ENCODE assay signal across 9 mouse cellular contexts in the genomic region with DNA sequence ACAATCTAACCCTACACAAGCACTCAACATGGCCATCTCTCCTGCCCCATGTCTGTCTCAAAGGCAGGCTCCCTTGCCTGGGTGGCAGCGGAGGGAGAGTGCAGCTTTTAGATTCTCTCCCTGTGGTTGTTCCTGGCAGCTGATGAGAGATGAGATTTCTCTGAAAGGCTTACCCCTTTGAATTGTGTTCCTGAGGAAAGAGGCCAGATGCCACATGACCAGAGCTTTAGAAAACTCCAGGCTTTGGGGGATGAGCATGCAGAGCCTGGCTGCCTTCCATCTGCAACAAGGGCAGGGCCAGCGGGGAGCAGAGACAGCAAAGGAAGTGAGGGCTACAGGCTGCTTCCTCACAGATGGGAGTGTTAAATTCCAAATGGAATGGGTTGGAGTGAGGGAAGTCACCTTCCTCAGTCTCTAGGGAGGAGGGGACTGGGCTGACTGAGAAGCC. TPM values are rescaled to one million over a fixed set of nuclear protein-coding genes. Genes with fewer than 3 reads are reported as not detected.
DNase-seq lines count a peak whose midpoint lies in the region; ATAC-seq lines count a peak whose summit lies in the region.
"Had no signal": no experiment of that assay in that cellular context is flagged by ENCODE, and none has a peak within 500 bp of the region (broad histone marks: within the 10 kb centered on the region; RNA-seq: fewer than 3 reads in every experiment).

No protein-coding gene starts in this region.

- H3K9me3 ChIP-seq in hindbrain, embryonic 11.5 days (ENCODE audit: control insufficient read depth, low read length): no peaks in the 10 kb centered on the region

- H3K4me1 ChIP-seq in hindbrain, embryonic 11.5 days (replicated peaks; ENCODE audit: control insufficient read depth, insufficient read depth, low read length): no peaks in the 10 kb centered on the region

- intact Hi-C loops in left cerebral cortex, postnatal 14 days (cut with DNase I): no loop called here
- intact Hi-C loops in gastrocnemius, postnatal 36 days (cut with DNase I): no loop called here

- no peak overlapping the region for H3K9ac ChIP-seq in hindbrain, embryonic 11.5 days (ENCODE audit: low read depth, low read length)

- 0 out of 2 replicates have a peak, but pooled peaks have one; percentile 25 for ATAC-seq in hindbrain, embryonic 11.5 days (ENCODE audit: low FRiP score)

- no peak overlapping the region for H3K4me2 ChIP-seq in hindbrain, embryonic 11.5 days (replicated peaks; ENCODE audit: low read depth, low read length)

- peak; percentile 48 for DNase-seq in retina, adult 2 months (ENCODE audit: low read depth, low spot score)
- no peak for DNase-seq in retina, embryonic 14.5 days (ENCODE audit: low spot score)
- DNase-seq in embryo, embryonic 10.5 days (ENCODE audit: low spot score): peak; percentile 17
- peak; percentile 10 for DNase-seq in hindbrain, embryonic 11.5 days (ENCODE audit: low spot score)
- DNase-seq in left cerebral cortex, postnatal 14 days (ENCODE audit: low spot score in 2 of 2): peak; percentile 72 to 76
- peak; percentile 1 for DNase-seq in skeletal muscle tissue, adult 2 months (ENCODE audit: low read depth, low spot score)
- no peak for DNase-seq in ovary, postnatal 10 days (ENCODE audit: low spot score)
- DNase-seq in gastrocnemius, postnatal 36 days: no peak

- H3K36me3 ChIP-seq in hindbrain, embryonic 11.5 days (ENCODE audit: control insufficient read depth, insufficient read depth, low read length): no peaks in the 10 kb centered on the region

- no peaks in the 10 kb centered on the region for H3K27me3 ChIP-seq in hindbrain, embryonic 11.5 days (ENCODE audit: control insufficient read depth, insufficient read depth, low read length)

- no peak overlapping the region for H3K27ac ChIP-seq in hindbrain, embryonic 11.5 days (ENCODE audit: low read depth, low read length)

- 17% methylated on average over 2 of the region's 2 CpGs for WGBS in hindbrain, embryonic 11.5 days

- no peak overlapping the region for H3K4me3 ChIP-seq in hindbrain, embryonic 11.5 days (ENCODE audit: low read depth, low read length)

RNA-seq across cellular contexts. Expression of gene Rbfox1, which starts 26.7 kb away (rescaled TPM):
- polyA plus RNA-seq in hindbrain, embryonic 11.5 days (2014; fragmentation: Nextera tagmentation; extraction: Ambion mirVana): 20.3 and 20.7 TPM in 2 replicates
- total RNA-seq in left cerebral cortex, postnatal 14 days (2021): 100 to 1,000 TPM; 315 to 328 TPM
- 100 to 1,000 TPM; 186 to 195 TPM for total RNA-seq in gastrocnemius, postnatal 36 days (2021)
- total RNA-seq: hematopoietic stem cell, adult 5-6 weeks had no signal

Comparison
In these comparisons a context has a peak if more than half of its experiments do, and no peak if none do; other contexts are left out.
1. DNase-seq: peak in retina, adult 2 months (single experiment), embryo, embryonic 10.5 days (single experiment), hindbrain, embryonic 11.5 days (single experiment), left cerebral cortex, postnatal 14 days (2 of 2) and skeletal muscle tissue, adult 2 months (single experiment); none in retina, embryonic 14.5 days (single experiment), ovary, postnatal 10 days (single experiment) and gastrocnemius, postnatal 36 days (0 of 2).